Mouse (Mus musculus) layer of hippocampus, postnatal 36 days (tissue): ENCODE measurements around the gene Slc39a11. TPM values are rescaled to one million over a fixed set of nuclear protein-coding genes. Genes with fewer than 3 reads are reported as not detected.
A peak's percentile ranks its signal among the peaks of the same experiment; 100 is the strongest.

Experiments used
- DNase-seq, 2 experiments: peaks; one replicate each; pipeline ENCODE4 v3.0.0; 2022
- total RNA-seq, 2 experiments: library from RNA; stranded (reverse); gene quantifications; 2 replicates each; pipeline ENCODE4 v1.2.3; 2021

The Slc39a11 gene
- total RNA-seq, 2 experiments from 2014 or later = 19.8 to 20.8 TPM

DNA sequence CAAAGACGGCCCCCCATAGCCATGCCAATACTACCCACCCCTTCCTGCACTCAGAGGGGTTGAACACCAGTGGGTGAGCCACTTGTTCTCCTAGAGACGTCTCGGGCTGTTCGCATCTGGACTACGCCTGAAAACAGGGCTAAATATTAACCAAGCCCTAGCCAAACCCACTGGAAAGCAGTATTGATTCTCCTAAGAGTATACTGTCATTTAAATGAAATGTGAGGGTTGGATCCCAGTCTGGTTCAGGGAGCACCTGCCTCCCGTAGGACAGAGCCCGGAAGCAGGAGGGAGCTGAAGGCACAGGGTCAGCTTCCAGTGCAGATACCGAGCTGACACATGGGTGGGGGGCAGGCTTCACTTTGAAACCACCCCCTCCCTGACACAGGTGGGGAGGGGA lies 18.0 kb downstream of the Slc39a11 start:
- no peak for DNase-seq

DNA sequence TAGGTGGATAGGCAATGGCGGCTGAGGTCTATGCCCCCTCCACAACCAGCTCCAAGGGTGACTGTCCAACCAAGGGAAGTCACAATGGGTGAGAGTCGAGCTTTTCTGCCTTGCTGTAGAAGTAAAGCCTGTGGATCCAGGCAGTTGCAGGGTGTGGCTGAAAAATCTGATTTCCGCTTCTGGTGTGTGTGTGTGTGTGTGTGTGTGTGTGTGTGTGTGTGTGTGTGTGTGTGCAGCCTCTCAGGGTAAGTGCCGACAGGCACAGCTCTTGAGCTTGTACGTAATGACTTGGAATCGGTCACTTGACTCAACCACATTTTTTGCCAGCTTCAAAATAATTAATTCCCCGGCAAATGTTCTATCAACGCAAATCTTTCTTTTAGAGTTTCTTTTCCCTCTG lies 18.6 kb downstream of the Slc39a11 start:
- no peak for DNase-seq

DNA sequence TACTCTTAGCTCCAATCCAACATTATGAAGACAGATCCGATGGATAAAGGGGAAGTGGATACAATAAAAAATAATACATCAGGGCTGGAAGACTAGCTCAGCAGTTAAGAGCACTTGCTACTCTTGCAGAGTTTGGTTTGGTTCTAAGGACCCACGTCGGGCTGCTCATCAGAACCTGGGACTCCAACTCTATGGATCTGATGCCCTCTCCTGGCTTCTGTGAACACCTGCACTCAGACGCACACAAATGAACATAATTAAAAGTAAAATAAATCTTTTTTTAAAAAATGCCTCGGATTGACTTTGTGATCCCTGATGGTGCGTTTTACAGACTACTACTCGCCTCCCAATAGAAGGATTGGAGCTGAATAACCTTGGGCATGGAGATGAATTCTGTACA lies 19.2 kb downstream of the Slc39a11 start:
- DNase-seq = no peak

DNA sequence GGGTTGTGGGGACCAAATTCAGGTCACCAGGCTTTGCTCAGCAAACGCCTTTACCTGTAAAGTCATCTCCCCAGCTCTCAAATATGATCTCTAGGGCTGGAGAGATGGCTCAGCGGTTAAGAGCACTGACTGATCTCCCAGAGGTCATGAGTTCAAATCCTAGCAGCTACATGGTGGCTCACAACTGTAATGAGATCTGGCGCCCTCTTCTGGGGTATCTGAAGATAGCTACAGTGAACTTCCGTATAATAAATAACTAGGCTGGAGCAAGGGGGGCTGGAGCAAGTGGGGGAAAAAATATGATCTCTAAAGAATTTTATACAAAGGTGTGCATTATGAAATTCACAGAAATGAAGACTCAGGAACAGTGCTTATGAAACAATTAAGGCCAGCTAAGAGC lies 22.1 kb downstream of the Slc39a11 start:
- DNase-seq = no peak

DNA sequence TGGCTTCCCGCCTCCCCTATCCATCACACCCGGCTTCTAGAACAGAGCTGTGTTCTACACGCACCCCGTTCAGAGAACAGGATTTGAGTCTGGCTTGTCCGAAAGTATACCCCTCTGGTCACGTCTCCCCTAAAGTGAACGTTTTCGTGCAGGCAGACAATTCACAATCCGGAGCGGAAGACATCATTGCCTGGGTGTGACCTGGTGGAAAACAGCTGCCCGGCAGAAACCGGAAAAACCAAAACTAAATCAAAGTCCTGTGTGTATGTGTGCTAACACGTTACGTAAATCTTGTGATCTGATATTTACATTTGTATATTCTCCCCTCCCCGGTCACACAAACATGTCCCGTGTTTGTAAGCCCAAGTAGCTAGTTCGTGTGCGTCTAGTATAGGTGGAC lies 24.4 kb downstream of the Slc39a11 start:
- no peak for DNase-seq

DNA sequence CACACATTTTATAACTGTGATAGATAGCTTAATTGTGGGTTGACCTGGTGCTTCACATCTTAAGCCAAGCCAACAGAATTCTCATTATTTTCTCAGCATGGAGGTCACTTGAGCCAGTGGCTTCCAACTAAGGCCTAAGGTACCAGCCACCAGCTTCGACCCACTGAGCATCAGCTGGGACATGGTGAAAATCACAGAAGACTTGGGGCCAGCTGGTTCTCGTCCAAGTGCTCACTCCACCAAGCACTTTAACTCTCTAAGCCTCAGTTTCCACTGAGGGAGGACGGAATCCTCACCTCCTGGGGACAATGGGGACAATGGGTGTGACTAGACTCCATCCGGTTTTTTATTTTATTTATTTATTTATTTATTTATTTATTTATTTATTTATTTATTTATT lies 27.9 kb downstream of the Slc39a11 start:
- DNase-seq = no peak

DNA sequence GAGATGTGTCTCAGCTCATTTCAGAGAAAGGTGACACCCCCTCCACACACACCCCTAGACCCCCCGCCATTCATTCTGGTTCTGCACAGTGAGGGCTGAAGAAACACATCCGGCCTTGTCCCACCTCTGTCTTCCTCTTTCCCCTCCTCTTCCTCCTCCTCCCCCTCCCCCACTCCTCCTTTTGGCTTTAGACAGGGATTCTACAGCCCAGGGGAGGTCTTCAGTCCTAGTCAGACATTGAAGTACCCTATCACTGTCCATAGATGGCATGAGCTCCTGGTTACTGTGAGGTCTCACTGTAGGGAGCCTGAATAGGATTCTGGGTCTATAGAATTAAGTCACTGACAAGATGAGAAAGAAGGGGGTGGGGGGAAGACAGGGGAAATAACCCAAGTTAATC lies 28.9 kb downstream of the Slc39a11 start:
- DNase-seq = no peak

DNA sequence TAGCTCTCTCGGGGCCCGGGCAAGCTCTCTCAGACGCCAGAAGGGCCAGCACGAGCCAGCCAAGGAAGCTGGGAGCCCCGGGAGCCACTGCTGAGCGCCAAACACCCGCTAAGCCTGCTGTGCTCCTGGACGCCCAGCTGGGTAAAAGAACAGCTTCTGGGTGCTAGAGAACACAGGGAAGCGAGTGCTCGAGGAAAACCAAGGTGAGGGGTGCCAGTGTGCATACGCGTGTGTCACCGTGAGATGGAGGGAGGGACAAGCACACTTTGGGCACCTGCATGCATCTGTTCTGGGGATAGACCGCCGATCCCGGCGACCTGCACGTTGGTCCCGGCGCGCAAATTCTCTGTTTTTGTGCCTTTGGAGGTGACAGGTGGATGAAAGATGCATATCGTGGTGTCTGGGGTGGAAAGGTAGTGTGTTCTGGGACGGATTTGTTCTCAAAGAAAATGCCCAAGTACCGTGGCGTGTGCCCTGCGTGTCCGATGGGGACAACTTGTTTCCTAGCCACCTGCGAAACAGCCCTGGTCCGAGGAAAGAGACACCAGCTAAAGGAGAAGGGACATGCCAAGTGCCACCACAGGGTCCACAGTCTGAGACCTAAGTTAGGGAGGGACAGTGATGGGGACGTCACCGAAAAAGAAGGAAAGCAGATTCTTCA lies 30.3 kb downstream of the Slc39a11 start:
- DNase-seq = no peak

DNA sequence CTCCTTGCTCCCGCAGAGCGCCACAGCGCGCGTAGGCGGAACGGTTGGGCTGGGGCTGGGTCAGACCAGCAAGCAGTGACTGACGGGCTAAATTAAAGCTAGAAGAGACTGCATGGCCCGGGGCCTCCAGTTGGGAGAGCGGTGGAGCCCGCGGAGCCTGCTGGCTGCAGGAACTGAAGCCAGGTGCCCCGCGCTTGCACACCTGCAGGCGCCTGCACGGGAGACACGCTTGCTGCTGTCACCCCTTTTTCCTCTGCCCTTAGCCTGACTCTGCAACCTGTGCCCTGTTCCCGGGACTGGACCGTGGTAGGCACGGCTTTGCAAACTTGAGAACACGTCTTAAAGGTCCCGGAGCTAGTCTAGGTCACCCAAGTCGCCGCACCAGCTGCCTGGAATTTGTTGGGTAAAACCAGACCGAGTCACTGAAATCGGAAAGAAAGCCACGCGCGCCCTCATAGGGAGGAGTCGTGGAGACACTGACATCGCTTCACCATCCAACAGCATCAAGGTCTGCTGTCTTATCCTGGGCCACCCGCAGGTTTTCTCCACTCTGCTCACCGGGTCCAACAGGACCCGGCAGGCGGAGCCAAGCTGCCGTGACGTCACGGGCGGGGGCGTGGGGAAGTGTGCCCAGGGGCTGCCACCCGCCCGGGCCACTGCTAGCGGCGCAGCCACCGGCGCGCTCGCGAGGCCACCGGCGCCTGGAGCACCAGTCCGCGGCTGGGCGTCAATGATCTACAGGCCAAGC lies 31.0 kb downstream of the Slc39a11 start, which contains the start of gene Sstr2:
Gene Sstr2, plus strand, starts transcription at position 671 of the 748 bp plus-strand sequence.
- DNase-seq = peak; percentile 76 to 80

DNA sequence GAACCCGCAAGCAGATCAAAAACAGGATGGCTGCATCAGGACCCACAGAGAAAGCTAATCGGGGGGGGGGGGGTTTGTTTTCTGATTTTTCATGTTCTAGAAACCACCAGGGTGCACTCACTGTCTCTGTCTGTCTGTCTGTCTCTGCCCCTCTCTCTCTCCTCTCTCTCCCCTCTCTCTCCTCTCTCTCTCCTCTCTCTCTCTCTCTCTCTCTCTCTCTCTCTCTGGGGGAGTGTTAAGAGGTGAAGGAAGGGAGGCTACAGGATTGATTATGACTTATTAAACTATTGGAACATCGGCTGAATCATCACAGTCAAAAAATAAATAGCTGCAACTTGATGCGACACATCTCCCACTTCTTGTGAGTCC lies 31.6 kb downstream of the Slc39a11 start:
- no peak for DNase-seq

DNA sequence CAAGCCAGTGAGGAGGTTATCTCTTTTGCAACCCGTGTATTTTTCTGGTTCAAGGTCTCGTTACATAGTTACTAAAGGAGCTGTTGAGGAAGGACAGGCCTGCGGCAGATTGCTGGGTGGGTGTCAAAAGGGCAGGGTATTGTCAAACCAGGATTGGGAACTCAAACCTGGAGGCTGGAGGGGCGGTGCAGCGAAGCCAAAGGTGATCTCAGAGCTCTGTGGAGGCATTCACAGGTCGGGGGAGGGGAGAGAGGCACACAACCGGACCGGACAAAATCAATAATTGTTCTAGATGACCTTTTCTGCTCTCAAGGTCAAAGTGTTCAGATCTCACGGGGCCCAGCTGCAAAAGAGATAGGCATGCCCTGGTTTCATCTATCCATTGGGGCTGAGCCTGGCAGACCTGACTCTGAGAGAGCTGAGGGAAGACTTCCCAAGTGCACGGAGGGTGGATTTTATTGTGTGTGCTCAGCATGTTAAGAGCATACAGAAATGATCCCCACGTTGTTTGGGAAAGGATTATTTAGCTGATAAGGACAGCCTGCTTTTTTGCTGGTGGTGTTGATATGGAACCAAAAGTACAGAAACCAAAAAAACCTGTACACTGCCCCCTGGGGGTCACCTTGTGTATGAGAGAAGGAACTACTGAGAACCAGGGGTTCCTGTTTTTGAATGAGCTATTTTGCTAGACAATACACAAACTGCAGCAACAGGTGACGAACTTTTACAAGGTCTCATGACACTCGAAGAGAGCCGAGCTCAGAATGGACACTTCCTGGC lies 32.6 kb downstream of the Slc39a11 start:
- DNase-seq = peak; percentile 45 to 50

DNA sequence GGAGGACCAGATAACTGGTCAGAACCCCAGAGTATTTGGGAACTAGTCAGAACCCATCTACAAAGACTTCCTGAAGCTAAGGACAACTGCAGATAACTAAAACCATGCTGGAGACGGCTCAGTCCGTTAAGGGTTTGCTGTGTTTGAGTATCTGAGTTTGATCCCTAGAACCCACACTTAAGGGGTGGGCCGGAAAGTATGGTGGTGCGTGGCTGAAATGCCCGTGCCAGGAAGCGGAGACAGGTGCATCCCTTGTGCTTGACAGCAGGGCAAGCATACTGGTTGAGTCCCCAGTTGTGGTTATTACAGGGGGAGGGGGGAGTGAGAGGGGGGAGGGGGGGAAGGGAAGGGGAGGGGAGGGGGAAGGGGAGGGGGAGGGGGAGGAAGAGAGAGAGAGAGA lies 35.4 kb downstream of the Slc39a11 start:
- no peak for DNase-seq

DNA sequence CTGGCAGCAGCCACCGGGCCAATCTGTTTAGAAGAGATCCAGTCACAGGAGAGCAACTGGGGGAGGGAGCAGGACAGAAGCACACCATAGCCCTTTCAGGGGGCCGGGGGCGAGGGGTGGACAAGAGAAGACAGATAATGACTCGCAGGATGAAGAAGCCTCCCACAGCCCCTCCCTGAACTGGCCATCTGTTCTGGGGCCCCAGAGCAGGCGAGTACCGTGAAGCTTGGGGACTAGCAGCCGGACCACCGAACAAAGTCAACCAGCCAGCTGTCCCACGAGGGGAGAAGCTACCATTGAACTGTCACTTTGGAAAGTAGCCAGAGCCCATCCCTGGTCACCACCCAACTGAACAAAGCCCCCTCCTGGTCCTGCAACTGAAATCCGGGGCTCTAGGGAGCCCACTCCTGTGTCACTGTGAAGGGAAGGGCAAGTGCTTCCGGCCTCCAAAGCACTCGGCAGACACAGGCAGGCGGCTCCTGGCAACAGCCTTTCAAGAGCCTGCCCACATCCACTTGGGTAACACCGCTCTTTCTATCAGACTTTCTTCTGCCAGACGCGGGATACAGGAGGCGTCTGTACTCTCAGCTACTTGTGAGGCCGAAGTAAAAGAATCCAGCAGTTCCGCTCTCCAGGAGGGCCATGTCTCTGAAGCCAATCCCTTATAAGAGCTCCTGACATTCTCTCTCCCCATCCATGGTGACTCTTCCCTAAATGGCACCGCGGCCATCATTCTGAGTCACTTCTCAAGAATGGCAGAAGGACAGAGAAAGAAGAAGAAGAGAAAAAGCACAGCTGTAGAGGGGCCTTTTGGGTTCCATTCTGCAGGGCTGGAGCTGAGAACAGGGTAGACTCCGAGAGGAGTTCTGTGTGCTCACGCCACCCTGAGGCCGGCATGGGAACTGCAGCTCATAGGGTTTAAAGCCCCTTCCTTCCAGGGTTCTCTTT lies 37.9 kb downstream of the Slc39a11 start:
- peak; percentile 51 to 54 for DNase-seq

DNA sequence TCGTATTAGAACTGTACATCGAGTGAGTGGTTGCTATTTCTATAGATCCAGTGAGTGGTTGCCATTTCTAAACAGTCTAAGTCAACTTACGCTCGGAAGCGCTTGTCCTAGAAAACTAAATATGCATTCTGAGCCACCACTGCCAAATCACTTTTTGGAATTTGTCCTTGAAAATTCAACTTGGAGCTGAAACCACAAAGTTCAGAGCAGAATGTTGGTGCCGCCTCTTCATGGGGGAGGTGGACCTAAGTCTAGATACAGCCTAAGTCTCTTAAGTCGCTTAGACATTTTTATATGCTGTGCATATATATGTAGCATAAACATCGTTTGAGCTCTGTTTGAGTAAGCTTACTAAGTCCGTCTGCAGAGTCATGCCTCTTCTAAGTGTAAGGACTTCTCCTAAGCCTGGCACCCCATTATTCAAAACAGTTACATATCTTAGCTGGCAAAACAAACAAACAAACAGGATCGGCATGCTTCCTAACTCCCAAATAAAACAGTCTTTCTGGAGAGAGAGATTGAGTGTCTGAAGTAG lies 38.7 kb downstream of the Slc39a11 start:
- DNase-seq = no peak

DNA sequence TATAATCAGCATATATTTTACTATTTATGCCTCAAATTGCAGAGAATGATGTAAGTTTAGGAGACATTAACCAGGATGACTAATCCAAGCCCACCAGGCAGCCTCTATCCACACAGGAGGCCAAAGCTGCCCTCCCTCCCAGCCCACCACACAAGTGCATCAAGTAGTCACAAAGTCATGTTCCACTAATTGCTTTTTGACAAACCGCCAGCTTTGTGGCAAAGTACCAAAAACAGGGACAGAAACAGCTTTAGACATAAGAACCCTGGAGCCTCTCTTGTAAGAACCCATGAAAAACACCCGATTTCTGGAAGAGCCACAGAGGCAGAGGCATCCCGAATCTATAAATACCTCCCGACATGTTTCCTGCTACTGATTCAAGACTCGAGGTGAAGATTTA lies 39.6 kb downstream of the Slc39a11 start:
- DNase-seq = no peak

DNA sequence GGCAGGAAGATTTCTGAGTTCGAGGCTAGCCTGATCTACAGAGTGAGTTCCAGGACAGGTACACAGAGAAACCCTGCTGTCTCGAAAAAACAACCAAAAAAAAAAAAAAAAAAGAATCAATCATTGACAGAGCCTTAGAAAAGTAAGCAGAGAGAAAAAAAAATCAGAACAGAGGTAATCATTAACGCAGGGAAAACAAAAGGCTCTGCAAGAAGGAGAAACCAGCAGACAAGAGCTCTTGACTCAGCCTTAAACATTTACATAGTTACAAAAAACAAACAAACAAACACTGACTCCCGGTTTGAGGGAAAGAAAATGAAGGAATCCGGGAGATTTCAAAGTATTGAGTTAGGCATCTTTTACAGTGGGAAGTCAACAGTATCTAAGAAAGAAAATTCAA lies 40.3 kb downstream of the Slc39a11 start:
- DNase-seq = no peak

DNA sequence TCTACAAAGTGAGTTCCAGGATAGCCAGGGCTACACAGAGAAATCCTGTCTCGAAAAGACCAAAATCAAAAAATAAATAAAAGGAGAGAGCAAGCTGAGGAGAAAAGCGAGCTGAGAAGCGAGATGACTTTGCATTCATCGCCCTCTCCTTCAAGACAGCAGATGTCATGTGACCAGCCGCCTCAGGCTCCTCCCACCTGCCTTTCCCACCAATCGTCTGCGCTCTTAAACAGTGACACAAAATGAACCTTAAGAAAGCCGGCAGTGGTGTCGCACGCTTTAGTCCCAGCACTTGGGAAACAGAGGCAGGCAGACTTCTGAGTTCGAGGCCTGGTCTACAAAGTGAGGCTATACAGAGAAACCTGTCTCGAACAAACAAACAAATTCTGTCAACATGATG lies 42.3 kb downstream of the Slc39a11 start:
- no peak for DNase-seq

DNA sequence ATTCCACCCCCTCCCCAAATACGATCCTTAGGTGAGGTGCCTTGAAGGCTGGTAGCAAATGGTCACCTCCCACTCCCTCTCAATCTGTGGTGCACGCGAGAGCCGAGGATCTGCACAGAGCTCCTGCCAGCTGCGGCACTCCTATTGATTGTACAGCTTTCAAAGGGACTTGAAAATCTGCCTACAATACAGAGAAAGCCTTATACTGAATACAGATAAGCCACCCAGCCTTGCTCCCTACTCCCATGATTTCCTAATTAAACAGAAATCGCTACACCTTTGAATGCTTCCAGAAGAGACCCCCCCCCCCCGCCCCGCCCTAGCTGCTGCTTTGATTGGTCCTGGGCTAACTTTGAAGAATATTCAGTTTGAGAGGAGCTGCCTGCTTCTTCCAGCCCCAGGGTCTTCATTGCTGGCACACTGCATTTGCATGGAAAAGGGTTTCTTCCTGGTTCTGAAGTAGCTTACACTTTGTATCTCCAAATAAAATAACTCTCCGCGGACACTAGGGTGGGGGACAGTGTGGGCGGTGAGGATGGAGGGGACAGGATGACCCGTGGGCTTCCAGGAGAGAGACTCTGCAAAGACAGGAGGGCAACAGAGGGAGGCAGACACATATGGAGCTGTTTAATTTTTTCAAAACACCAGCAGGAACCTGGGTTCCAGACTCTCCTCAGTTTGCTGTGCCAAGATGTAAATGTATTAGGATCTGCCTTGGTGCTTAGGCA lies 48.1 kb downstream of the Slc39a11 start:
- DNase-seq = no peak

DNA sequence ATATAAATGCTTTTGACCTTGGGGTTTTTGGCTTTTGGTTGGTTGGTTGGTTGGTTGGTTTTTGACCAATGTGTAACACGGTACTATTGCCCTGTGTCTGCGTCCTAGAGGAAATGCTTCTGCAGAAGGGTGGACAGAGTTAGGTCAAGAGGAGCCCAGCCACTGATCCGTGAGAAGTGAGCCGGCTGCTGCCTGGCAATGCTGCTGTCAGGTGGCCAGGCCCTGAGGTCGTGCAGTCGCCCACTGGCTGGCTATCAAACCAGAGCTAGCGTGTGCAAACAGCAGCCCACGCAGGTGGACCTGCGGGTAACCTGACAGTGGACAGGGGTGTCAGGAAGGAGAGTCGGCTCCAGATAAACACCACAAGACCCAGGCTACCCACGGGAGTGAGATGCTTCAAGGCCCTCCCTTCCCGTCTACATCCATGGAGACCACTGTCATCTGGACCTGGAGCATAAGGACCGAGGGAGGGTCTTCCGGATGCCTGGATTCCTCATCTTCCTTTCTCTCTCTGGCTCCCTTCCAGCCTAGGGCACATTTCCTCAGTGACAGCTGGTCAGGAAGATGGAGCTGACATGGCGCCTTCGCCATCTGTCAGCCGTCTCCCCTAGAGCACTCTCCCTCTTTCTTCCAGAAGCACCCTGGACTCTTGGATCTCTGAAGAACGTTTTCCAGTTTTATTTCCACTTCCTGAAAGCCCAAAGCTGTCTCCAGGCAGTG lies 49.2 kb downstream of the Slc39a11 start:
- no peak for DNase-seq

DNA sequence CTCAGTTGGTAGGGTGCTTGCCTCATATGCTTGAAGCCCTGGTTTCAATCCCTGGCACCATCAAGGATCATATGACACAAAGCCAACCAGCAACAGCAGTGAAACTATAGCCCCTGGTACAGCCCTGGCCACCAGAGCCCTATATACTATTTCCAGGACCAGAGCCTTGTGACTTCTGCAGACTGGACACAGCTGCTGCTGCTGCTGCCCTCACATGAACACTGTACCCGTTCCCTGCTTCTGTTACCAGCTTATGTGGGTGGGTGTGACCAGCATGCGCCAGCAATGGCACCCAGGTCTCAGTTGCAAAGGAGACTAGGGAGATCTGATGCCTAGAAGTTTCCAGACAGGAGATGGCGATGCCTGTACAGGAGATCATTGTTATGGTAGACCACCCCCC lies 52.2 kb downstream of the Slc39a11 start:
- no peak for DNase-seq

DNA sequence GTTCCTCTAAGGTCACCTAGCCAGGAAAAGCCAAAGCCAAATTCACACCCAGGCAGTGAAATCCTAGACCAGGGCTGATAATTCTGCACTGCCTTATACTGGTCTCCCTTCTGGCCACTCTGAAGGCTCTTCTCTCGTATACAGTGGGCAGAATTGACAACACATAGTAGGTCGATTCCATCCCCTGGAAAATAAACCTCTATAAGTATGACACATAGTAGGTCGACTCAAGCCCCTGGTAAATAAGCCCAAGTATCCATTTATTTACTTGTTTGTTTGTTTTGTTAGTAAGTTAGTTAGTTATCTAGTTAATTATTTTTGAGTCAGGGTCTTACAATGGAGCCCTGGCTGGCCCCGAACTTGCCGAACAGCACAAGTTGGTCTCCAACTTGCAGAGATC lies 54.7 kb downstream of the Slc39a11 start:
- DNase-seq = no peak
